Mouse (Mus musculus) kidney, adult 9 months (tissue): ENCODE results near the gene Pcbp2.
A peak's percentile ranks its signal among the peaks of the same experiment; 100 is the strongest.

Experiments
- DNase-seq: peaks from one replicate; pipeline ENCODE4 v3.0.0; 2022

Pcbp2 gene

GRCm38 (mm10) chr15:102470183-102470604, at the start of gene Pcbp2:
Gene Pcbp2, plus strand, starts transcription at chr15:102470539.
- peak; percentile 97 for DNase-seq

- no peak for DNase-seq
Observed at GRCm38 (mm10) chr15:102420986-102421385, 49.4 kb upstream of the Pcbp2 start.

- peak; percentile 75 for DNase-seq
Observed at GRCm38 (mm10) chr15:102421437-102421836, 48.9 kb upstream of the Pcbp2 start.

GRCm38 (mm10) chr15:102423602-102424240, 46.6 kb upstream of the Pcbp2 start:
- no peak for DNase-seq

- DNase-seq, result no peak
Observed at GRCm38 (mm10) chr15:102424657-102425056, 45.7 kb upstream of the Pcbp2 start.

GRCm38 (mm10) chr15:102426963-102427362, 43.4 kb upstream of the Pcbp2 start:
- DNase-seq, result no peak

GRCm38 (mm10) chr15:102432046-102432445, 38.3 kb upstream of the Pcbp2 start:
- DNase-seq, result no peak

- no peak for DNase-seq
Observed at GRCm38 (mm10) chr15:102433173-102433572, 37.2 kb upstream of the Pcbp2 start.

- DNase-seq, result peak; percentile 93
Observed at GRCm38 (mm10) chr15:102442490-102442889, 27.8 kb upstream of the Pcbp2 start.

GRCm38 (mm10) chr15:102445146-102445545, 25.2 kb upstream of the Pcbp2 start, which contains the start of gene Amhr2:
Gene Amhr2, plus strand, starts transcription at chr15:102445367.
- DNase-seq, result no peak

- DNase-seq, result no peak
Observed at GRCm38 (mm10) chr15:102446448-102446847, 23.9 kb upstream of the Pcbp2 start.

GRCm38 (mm10) chr15:102449366-102449765, 21.0 kb upstream of the Pcbp2 start:
- no peak for DNase-seq

- peak; percentile 64 for DNase-seq
Observed at GRCm38 (mm10) chr15:102450928-102451327, 19.4 kb upstream of the Pcbp2 start.

- no peak for DNase-seq
Observed at GRCm38 (mm10) chr15:102451666-102452430, 18.5 kb upstream of the Pcbp2 start.

- peak; percentile 33 for DNase-seq
Observed at GRCm38 (mm10) chr15:102455993-102456392, 14.3 kb upstream of the Pcbp2 start.

- no peak for DNase-seq
Observed at GRCm38 (mm10) chr15:102458050-102458736, 12.1 kb upstream of the Pcbp2 start.

- DNase-seq, result peak; percentile 99
Observed at GRCm38 (mm10) chr15:102458904-102459317, 11.4 kb upstream of the Pcbp2 start, which contains the start of gene Prr13. Gene Prr13, plus strand, starts transcription at chr15:102459028.

GRCm38 (mm10) chr15:102459381-102459780, 11.0 kb upstream of the Pcbp2 start:
- no peak for DNase-seq

- DNase-seq, result no peak
Observed at GRCm38 (mm10) chr15:102459847-102460246, 10.5 kb upstream of the Pcbp2 start.

GRCm38 (mm10) chr15:102460409-102460808, 9.9 kb upstream of the Pcbp2 start:
- no peak for DNase-seq

- DNase-seq, result no peak
Observed at GRCm38 (mm10) chr15:102460971-102461370, 9.4 kb upstream of the Pcbp2 start.

- DNase-seq, result no peak
Observed at GRCm38 (mm10) chr15:102461430-102462075, 8.8 kb upstream of the Pcbp2 start.

- DNase-seq, result peak; percentile 62
Observed at GRCm38 (mm10) chr15:102463666-102464065, 6.7 kb upstream of the Pcbp2 start.
